Mouse (Mus musculus) forebrain, embryonic 16.5 days (tissue): Measurements from ENCODE around the gene Med10. TPM values are rescaled to one million over a fixed set of nuclear protein-coding genes. Genes with fewer than 3 reads are reported as not detected.

ENCODE experiments used
- ATAC-seq: fragments of 200-750 bp; cut with Nextera tagmentation; 2 replicates; pipeline ENCODE4 v1.8.0; 2017; ENCODE audit warnings: mild to moderate bottlenecking, moderate library complexity
- H3K27ac ChIP-seq: fragments of 300-500 bp; sonication (generic); 2 replicates; pipeline ENCODE4 v1.5.1; 2014; ENCODE audit warnings: low read length, control low read depth
- H3K27me3 ChIP-seq: fragments of 300-500 bp; sonication (generic); replicated peaks from 2 replicates; pipeline ENCODE4 v1.6.1; 2014; ENCODE audit warnings: low read length; ENCODE audit not compliant: control insufficient read depth, insufficient read depth
- H3K36me3 ChIP-seq: fragments of 300-500 bp; sonication (generic); 2 replicates; pipeline ENCODE4 v1.6.1; 2014; ENCODE audit not compliant: control insufficient read depth, insufficient read depth
- H3K4me1 ChIP-seq: fragments of 300-500 bp; sonication (generic); replicated peaks from 2 replicates; pipeline ENCODE4 v1.6.1; 2014; ENCODE audit warnings: low read length; ENCODE audit not compliant: control insufficient read depth, insufficient read depth
- H3K4me2 ChIP-seq: fragments of 300-500 bp; sonication (generic); 2 replicates; pipeline ENCODE4 v1.6.1; 2014; ENCODE audit warnings: mild to moderate bottlenecking, low read length, control low read depth
- H3K4me3 ChIP-seq: fragments of 300-500 bp; sonication (generic); replicated peaks from 2 replicates; pipeline ENCODE4 v1.5.1; 2014; ENCODE audit warnings: mild to moderate bottlenecking, low read length, control low read depth
- H3K9ac ChIP-seq: fragments of 300-500 bp; sonication (generic); replicated peaks from 2 replicates; pipeline ENCODE4 v1.6.1; 2014; ENCODE audit warnings: low read depth, low read length, control low read depth
- H3K9me3 ChIP-seq: fragments of 300-500 bp; sonication (generic); 2 replicates; pipeline ENCODE4 v1.6.1; 2016; ENCODE audit warnings: low read length; ENCODE audit not compliant: control insufficient read depth
- WGBS: fragments of 180-500 bp; shearing (Covaris S2); extraction: QIAGEN DNeasy Blood & Tissue Kit; methylation state at CpG from one replicate; pipeline ENCODE4 v1.1.7; 2014; 5-methylcytosine and 5-hydroxymethylcytosine counted together
- polyA plus RNA-seq: library from polyadenylated mRNA; unstranded; fragments of >200 nt; fragmentation: Nextera tagmentation; extraction: Ambion mirVana; gene quantifications from 2 replicates; pipeline ENCODE4 v1.2.1, GENCODE M21; 2015

The Med10 gene
- 168 and 178 TPM in 2 replicates for polyA plus RNA-seq

GRCm38 (mm10) chr13:69802095-69802494, at the start of gene Med10:
TSS of gene Med10 (plus strand) at chr13:69802395.
- no peak within 1 kb of the TSS for H3K4me2 ChIP-seq
- WGBS: 83% methylated on average over 5 of the region's 5 CpGs
- H3K4me1 ChIP-seq: no peaks in the 10 kb centered on the region
- H3K27ac ChIP-seq: no peak within 1 kb of the TSS
- H3K9ac ChIP-seq: no peak within 1 kb of the TSS
- no peaks in the 10 kb centered on the region for H3K36me3 ChIP-seq
- no peak within 1 kb of the TSS for H3K4me3 ChIP-seq
- H3K27me3 ChIP-seq: no peaks in the 10 kb centered on the region
- H3K9me3 ChIP-seq: no peaks in the 10 kb centered on the region
- no peak for ATAC-seq

GRCm38 (mm10) chr13:69752875-69753274, 49.3 kb upstream of the Med10 start:
- WGBS: 75% methylated on average over 2 of the region's 2 CpGs
- Histone ChIP-seq H3K27ac (no peak overlapping the region), H3K4me3 (no peak overlapping the region), H3K27me3 (no peaks in the 10 kb centered on the region), H3K4me1 (no peaks in the 10 kb centered on the region), H3K4me2 (no peak overlapping the region), H3K36me3 (no peaks in the 10 kb centered on the region), H3K9ac (no peak overlapping the region), H3K9me3 (no peaks in the 10 kb centered on the region)
- no peak for ATAC-seq

GRCm38 (mm10) chr13:69758979-69759378, 43.2 kb upstream of the Med10 start:
- no peak overlapping the region for H3K4me3 ChIP-seq
- H3K9ac ChIP-seq: no peak overlapping the region
- no peak overlapping the region for H3K4me2 ChIP-seq
- no peaks in the 10 kb centered on the region for H3K36me3 ChIP-seq
- H3K9me3 ChIP-seq: no peaks in the 10 kb centered on the region
- H3K4me1 ChIP-seq: peaks cover 22% of the 10 kb centered on the region
- ATAC-seq: peak; percentile 89
- H3K27me3 ChIP-seq: no peaks in the 10 kb centered on the region
- WGBS: 49% methylated on average over 6 of the region's 6 CpGs
- peak overlapping the region; percentile 69 for H3K27ac ChIP-seq

GRCm38 (mm10) chr13:69761393-69761792, 40.8 kb upstream of the Med10 start:
- Histone ChIP-seq H3K27ac (peak overlapping the region; percentile 71), H3K4me3 (no peak overlapping the region), H3K4me2 (no peak overlapping the region), H3K4me1 (peaks cover 22% of the 10 kb centered on the region), H3K9me3 (no peaks in the 10 kb centered on the region), H3K36me3 (no peaks in the 10 kb centered on the region), H3K27me3 (no peaks in the 10 kb centered on the region), H3K9ac (no peak overlapping the region)
- WGBS: 51% methylated on average over 10 of the region's 10 CpGs
- peak; percentile 82 for ATAC-seq

GRCm38 (mm10) chr13:69764646-69765045, 37.5 kb upstream of the Med10 start:
- no peaks in the 10 kb centered on the region for H3K9me3 ChIP-seq
- H3K4me2 ChIP-seq: no peak overlapping the region
- no peaks in the 10 kb centered on the region for H3K36me3 ChIP-seq
- no peak overlapping the region for H3K27ac ChIP-seq
- 45% methylated on average over 9 of the region's 9 CpGs for WGBS
- no peaks in the 10 kb centered on the region for H3K27me3 ChIP-seq
- no peak overlapping the region for H3K4me3 ChIP-seq
- no peak for ATAC-seq
- H3K9ac ChIP-seq: no peak overlapping the region
- H3K4me1 ChIP-seq: peaks cover 15% of the 10 kb centered on the region

GRCm38 (mm10) chr13:69768152-69768551, 34.0 kb upstream of the Med10 start:
- ATAC-seq: no peak

GRCm38 (mm10) chr13:69770538-69771456, 31.4 kb upstream of the Med10 start:
- Histone ChIP-seq H3K9me3 (no peaks in the 10 kb centered on the region), H3K4me2 (no peak overlapping the region), H3K27ac (no peak overlapping the region; the same call in 1 of the 2 replicates), H3K36me3 (no peaks in the 10 kb centered on the region), H3K4me1 (peaks cover 6% of the 10 kb centered on the region; the same call in 1 of the 2 replicates), H3K4me3 (no peak overlapping the region), H3K27me3 (no peaks in the 10 kb centered on the region), H3K9ac (no peak overlapping the region)
- ATAC-seq: peak; percentile 80
- 65% methylated on average over 12 of the region's 12 CpGs for WGBS

More at GRCm38 (mm10) chr13:69768152-69768551, 34.0 kb upstream of the Med10 start:
- no peaks in the 10 kb centered on the region for H3K27me3 ChIP-seq
- peaks cover 6% of the 10 kb centered on the region; the same call in 1 of the 2 replicates for H3K4me1 ChIP-seq
- H3K4me2 ChIP-seq: no peak overlapping the region
- WGBS: 90% methylated on average over 10 of the region's 10 CpGs
- no peak overlapping the region for H3K4me3 ChIP-seq
- H3K36me3 ChIP-seq: no peaks in the 10 kb centered on the region
- no peaks in the 10 kb centered on the region for H3K9me3 ChIP-seq
- H3K9ac ChIP-seq: no peak overlapping the region
- H3K27ac ChIP-seq: no peak overlapping the region

- peaks cover 6% of the 10 kb centered on the region; the same call in 1 of the 2 replicates for H3K4me1 ChIP-seq
- no peaks in the 10 kb centered on the region for H3K36me3 ChIP-seq
- H3K9ac ChIP-seq: no peak overlapping the region
- no peak overlapping the region for H3K4me3 ChIP-seq
- no peaks in the 10 kb centered on the region for H3K9me3 ChIP-seq
- no peak overlapping the region for H3K4me2 ChIP-seq
- no peak for ATAC-seq
- WGBS: 86% methylated on average over 4 of the region's 4 CpGs
- no peaks in the 10 kb centered on the region for H3K27me3 ChIP-seq
- no peak overlapping the region for H3K27ac ChIP-seq
Measured at GRCm38 (mm10) chr13:69772358-69772757, 29.8 kb upstream of the Med10 start.

- H3K4me1 ChIP-seq: no peaks in the 10 kb centered on the region
- no peaks in the 10 kb centered on the region for H3K9me3 ChIP-seq
- no peak for ATAC-seq
- H3K36me3 ChIP-seq: no peaks in the 10 kb centered on the region
- no peak overlapping the region for H3K4me3 ChIP-seq
- no peak overlapping the region for H3K4me2 ChIP-seq
- WGBS: 91% methylated on average over 19 of the region's 19 CpGs
- H3K27ac ChIP-seq: no peak overlapping the region
- no peak overlapping the region for H3K9ac ChIP-seq
- H3K27me3 ChIP-seq: no peaks in the 10 kb centered on the region
Measured at GRCm38 (mm10) chr13:69778221-69778620, 24.0 kb upstream of the Med10 start.
